Mouse (Mus musculus) G1E (cell line): ENCODE data around the gene Wfikkn2. TPM values are rescaled to one million over a fixed set of nuclear protein-coding genes. Genes with fewer than 3 reads are reported as not detected.
A peak's percentile ranks its signal among the peaks of the same experiment; 100 is the strongest.

ENCODE experiments used
- ATAC-seq: 2 replicates; pipeline ENCODE4 v1.8.0; 2016; ENCODE audit warnings: mild to moderate bottlenecking; ENCODE audit not compliant: insufficient number of reproducible peaks, poor library complexity, low FRiP score, severe bottlenecking; ENCODE audit errors: extremely low read depth
- DNase-seq: peaks from one replicate; pipeline ENCODE4 v3.0.0; 2012; ENCODE audit warnings: low spot score
- H3K27me3 ChIP-seq: 2 replicates; pipeline ENCODE4 v1.6.1; 2012; ENCODE audit warnings: mild to moderate bottlenecking, low read length, inconsistent platforms; ENCODE audit not compliant: insufficient read depth
- H3K36me3 ChIP-seq: replicated peaks from 2 replicates; pipeline ENCODE3; 2012; ENCODE audit warnings: mild to moderate bottlenecking, inconsistent platforms
- H3K4me1 ChIP-seq: 2 replicates; pipeline ENCODE4 v1.6.1; 2012; ENCODE audit warnings: low read depth, low read length, inconsistent platforms, mixed read lengths; ENCODE audit not compliant: insufficient read depth
- H3K4me3 ChIP-seq: 2 replicates; pipeline ENCODE4 v1.5.1; 2012; ENCODE audit warnings: low read depth, mild to moderate bottlenecking, inconsistent platforms, low read length, moderate library complexity, mixed read lengths
- H3K9me3 ChIP-seq: replicated peaks from 2 replicates; pipeline ENCODE4 v1.6.1; 2012; ENCODE audit warnings: inconsistent platforms
- CTCF ChIP-seq: IDR thresholded peaks from 2 replicates; pipeline ENCODE4 v1.5.1; 2012; ENCODE audit warnings: low read depth, low read length, inconsistent platforms, mixed read lengths
- GATA1 ChIP-seq: IDR thresholded peaks from 2 replicates; pipeline ENCODE4 v1.6.1; 2012; ENCODE audit warnings: borderline replicate concordance, low read length, inconsistent platforms, mixed read lengths
- GATA2 ChIP-seq: IDR thresholded peaks from 2 replicates; pipeline ENCODE4 v1.6.1; 2012; ENCODE audit warnings: low read depth, low read length, inconsistent platforms, borderline replicate concordance
- POLR2AphosphoS5 ChIP-seq: IDR thresholded peaks from 2 replicates; pipeline ENCODE4 v1.6.1; 2012; ENCODE audit warnings: low read depth, low read length, inconsistent platforms; ENCODE audit not compliant: insufficient replicate concordance
- TAL1 ChIP-seq: conservative IDR thresholded peaks from 2 replicates; pipeline ENCODE4 v1.6.1; 2012; ENCODE audit warnings: low read depth, low read length, inconsistent platforms, mixed read lengths
- polyA plus RNA-seq: library from polyadenylated mRNA; stranded (reverse); fragments of >175 nt; gene quantifications from 2 replicates; pipeline ENCODE4 v1.2.3, GENCODE M21; 2012
- total RNA-seq, 2 experiments: library from RNA; stranded (forward) in 1 of 2; stranded (reverse) in 1 of 2; fragments of 200-1000 nt in 1 of 2; fragments of >200 nt in 1 of 2; fragmentation: Nextera tagmentation in 1 of 2; gene quantifications; 2 replicates each; pipeline ENCODE4 v1.2.3; 2014 to 2017

Gene Wfikkn2
- total and polyA plus RNA-seq, 3 experiments = 0.03 to 0.05 TPM; not detected in 1

DNA sequence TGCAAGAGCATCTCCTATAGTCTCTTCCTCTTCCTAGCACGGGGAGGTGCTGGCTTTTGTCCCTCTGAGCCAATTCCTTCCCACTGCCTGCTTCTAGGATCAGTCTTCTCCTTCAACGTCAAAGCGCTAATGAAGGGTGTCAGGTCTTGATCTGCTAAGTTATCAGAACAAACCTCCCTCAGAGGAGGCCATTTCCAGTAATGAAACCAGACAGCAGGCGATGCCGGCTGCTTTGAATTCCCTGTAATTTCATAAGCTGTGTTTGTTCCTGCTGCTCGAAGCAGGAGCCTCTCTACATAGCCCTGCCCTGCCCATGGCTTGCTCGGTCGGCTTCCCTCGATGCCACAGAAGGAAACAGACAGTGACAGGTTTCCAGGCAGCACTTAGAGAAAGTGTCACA lies 1.4 kb downstream of the Wfikkn2 start:
- no peak for ATAC-seq

DNA sequence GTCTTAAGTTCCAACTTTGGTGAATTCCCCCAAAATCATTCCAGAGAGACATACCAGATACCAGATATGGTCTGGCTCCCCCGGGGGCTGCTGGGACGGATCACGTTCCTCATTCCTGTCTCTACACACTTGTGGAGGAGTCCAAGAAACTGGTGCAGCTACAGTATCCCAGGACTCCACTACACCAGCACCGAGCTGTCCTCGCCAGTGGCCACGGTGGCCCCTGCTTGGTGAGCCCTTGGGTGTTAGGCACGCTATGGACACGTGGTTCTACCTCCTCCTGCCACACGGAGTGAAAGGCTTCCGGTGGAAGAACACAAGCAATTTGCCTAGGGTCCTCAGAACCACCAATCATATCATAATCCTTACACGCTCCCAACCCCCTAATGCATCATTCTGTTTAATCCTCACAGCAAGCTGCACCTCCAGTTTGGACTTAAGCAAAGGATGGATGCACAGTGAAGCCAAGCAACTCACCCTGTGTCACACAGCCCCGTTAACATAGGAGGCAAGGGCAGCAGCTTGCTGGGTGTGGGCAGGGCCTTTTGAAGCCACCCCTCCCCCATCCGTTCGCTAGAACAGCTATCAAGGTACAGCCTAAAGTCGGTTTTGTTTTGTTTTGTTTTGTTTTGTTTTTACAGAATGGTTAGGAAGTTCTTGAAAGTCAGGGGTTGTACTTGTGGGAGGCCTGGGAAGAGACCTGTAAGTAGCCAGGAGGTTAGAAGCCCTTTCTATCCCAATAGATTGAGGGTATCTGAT lies 2.2 kb downstream of the Wfikkn2 start:
- H3K9me3 ChIP-seq = no peaks in the 10 kb centered on the region
- ATAC-seq (no peak), DNase-seq (no peak)
- TF ChIP-seq GATA1 (no peak), POLR2AphosphoS5 (no peak), GATA2 (no peak), TAL1 (no peak), CTCF (no peak)
- no peaks in the 10 kb centered on the region for H3K36me3 ChIP-seq
- no peak overlapping the region for H3K4me3 ChIP-seq
- H3K4me1 ChIP-seq = peaks cover 17% of the 10 kb centered on the region
- peaks cover 80% of the 10 kb centered on the region for H3K27me3 ChIP-seq

More for the DNA sequence above, 1.4 kb downstream of the Wfikkn2 start:
- Histone ChIP-seq H3K4me1 (peaks cover 17% of the 10 kb centered on the region), H3K27me3 (peaks cover 81% of the 10 kb centered on the region), H3K9me3 (no peaks in the 10 kb centered on the region), H3K4me3 (no peak overlapping the region), H3K36me3 (no peaks in the 10 kb centered on the region)
- DNase-seq = no peak
- TF ChIP-seq TAL1 (no peak), CTCF (no peak), GATA2 (no peak), POLR2AphosphoS5 (no peak), GATA1 (no peak)

DNA sequence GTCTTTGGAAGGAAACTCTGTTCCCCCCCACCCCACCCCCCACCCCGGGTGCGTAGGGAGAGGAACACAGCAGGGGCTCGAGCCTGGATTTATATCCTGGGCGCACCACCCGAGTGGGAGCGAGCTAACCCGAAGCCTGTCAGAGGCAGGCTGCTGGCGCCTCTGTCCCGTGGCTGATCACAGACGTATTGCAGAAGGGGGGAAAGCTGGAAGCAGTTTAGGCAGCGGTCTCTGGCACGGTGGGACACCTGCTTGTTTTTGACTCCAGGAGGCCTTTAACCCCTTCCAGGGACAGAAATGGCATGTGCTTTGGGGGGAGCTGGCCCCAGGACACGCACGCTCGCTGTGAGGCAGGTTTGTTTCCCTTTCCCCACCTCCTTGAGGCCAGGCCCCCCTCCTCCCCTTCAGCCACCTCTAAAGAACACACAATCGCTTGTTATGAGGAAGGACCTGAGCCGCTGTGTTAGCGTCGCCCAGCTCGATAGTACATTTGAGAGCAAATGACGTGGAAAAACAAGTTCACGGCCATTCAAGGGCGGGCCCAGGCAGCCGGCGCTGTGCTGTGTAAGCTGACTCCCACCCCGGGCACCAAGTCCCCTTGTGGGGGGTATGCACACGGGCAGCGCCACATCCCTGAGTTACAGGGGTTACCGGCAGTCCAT lies 2.9 kb downstream of the Wfikkn2 start:
- Histone ChIP-seq H3K4me1 (peaks cover 17% of the 10 kb centered on the region), H3K36me3 (no peaks in the 10 kb centered on the region), H3K9me3 (no peaks in the 10 kb centered on the region), H3K4me3 (no peak overlapping the region), H3K27me3 (peaks cover 82% of the 10 kb centered on the region)
- DNase-seq = no peak
- no peak for ATAC-seq
- no peak for TF ChIP-seq GATA1
- TF ChIP-seq CTCF = no peak
- no peak for TF ChIP-seq POLR2AphosphoS5
- no peak for TF ChIP-seq TAL1
- TF ChIP-seq GATA2 = no peak

DNA sequence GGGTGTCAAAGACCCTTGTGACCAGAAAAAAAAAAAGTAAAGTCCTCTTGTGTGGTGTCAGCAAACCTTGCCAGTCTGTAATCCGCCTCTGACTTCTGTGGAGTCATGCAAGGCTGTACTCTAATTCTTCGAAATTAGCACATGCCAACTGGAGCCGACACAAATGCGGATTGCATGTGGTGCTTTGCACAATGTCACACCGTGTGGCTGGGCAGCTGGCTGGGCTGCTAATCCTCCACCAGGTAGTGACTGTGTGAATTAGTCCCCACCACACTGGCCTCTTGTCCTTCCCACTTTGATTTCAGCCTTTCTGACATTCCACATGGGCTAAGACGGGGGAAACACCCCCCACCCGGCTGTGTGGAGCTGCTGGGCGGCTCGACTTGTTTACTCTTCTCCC lies 6.1 kb downstream of the Wfikkn2 start:
- ATAC-seq (no peak), DNase-seq (no peak)
- TF ChIP-seq TAL1 (no peak), CTCF (no peak), POLR2AphosphoS5 (no peak), GATA2 (no peak), GATA1 (no peak)
- no peak overlapping the region for H3K4me3 ChIP-seq
- H3K4me1 ChIP-seq = peaks cover 19% of the 10 kb centered on the region
- H3K36me3 ChIP-seq = no peaks in the 10 kb centered on the region
- no peaks in the 10 kb centered on the region for H3K9me3 ChIP-seq
- H3K27me3 ChIP-seq = peaks cover 63% of the 10 kb centered on the region

DNA sequence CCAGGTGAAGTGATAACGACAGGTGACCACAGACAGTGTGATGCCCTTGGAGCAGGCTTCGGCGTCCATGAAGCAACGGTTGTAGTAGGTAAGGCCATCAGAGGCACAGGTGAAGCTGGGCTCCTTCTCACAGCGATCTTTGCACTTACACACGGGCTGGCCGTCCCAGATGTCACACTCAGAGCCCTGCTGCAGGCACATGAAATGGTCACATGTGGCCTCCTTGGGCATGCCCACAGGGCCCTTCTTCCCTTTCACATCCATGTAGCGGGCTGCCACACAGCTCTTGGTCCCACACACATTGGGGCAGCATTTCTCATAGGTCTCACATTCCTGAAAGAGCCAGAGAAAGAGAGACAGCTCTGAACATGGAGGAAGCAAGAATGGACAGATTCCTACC lies 7.0 kb downstream of the Wfikkn2 start:
- H3K4me1 ChIP-seq = peaks cover 25% of the 10 kb centered on the region

DNA sequence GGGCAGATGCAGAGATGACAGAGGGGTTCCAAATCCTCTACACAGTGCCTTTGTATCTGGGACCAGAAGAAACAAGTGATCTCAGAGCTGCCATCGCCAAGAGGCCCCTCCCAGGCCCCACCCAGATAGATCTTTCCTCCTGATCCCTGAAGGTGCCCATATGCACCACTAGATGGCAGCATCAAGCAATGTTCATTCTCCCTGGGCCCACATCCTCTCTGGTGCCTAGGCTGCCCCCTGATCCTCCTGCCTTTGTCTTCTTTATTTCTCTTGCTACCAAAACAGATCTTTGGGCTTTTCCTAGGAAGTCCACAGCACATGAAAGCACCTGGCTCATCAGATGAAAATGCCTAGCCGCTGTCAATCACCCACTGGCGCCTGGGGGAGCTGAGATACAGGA lies 9.7 kb downstream of the Wfikkn2 start:
- peak; percentile 63 for ATAC-seq
- peak; percentile 73 for DNase-seq
- Histone ChIP-seq H3K4me1 (peaks cover 30% of the 10 kb centered on the region), H3K9me3 (no peaks in the 10 kb centered on the region), H3K36me3 (no peaks in the 10 kb centered on the region), H3K4me3 (no peak overlapping the region), H3K27me3 (peaks cover 68% of the 10 kb centered on the region)
- TF ChIP-seq TAL1 (no peak), CTCF (peak; percentile 72)

More for the DNA sequence above, 7.0 kb downstream of the Wfikkn2 start:
- H3K27me3 ChIP-seq = peaks cover 66% of the 10 kb centered on the region
- H3K9me3 ChIP-seq = no peaks in the 10 kb centered on the region
- DNase-seq (no peak), ATAC-seq (no peak)
- no peak overlapping the region for H3K4me3 ChIP-seq
- H3K36me3 ChIP-seq = no peaks in the 10 kb centered on the region
- TF ChIP-seq GATA1 (no peak), CTCF (no peak), GATA2 (no peak)

DNA sequence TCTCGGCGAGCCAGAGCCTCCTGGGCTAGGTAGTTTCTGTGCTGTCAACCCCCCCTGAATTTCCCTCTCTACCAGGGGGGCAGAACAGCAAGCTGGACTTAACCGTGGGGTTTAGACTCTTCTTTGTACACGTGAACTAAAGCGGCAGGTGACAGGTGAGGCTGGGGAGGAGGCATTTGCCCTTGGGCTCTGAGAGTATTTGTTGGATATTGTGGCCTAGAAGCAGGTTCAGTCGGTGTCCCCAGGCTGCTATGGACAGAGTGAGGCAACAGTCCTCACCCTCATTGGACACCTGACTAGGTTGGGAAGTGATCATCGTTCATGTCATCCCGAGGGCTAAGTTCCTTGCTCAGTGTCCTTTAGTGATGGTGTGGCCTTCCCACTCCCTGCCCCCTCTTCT lies 10.9 kb downstream of the Wfikkn2 start:
- DNase-seq (no peak), ATAC-seq (no peak)
- TF ChIP-seq GATA1 (no peak), CTCF (no peak), TAL1 (no peak), POLR2AphosphoS5 (no peak), GATA2 (no peak)
- Histone ChIP-seq H3K4me3 (no peak overlapping the region), H3K9me3 (no peaks in the 10 kb centered on the region), H3K36me3 (no peaks in the 10 kb centered on the region), H3K27me3 (peaks cover 68% of the 10 kb centered on the region), H3K4me1 (peaks cover 35% of the 10 kb centered on the region)
